Mouse (Mus musculus) thymus, postnatal 10 days (tissue): ENCODE results near the gene Tmem50a.
"Not testable (repeated sequence)": the region's sequence is repeated elsewhere in the genome, so short reads cannot be mapped to it uniquely, and the experiment has no call there.

ENCODE experiments used
- DNase-seq, 2 experiments: peaks; one replicate each; pipeline ENCODE4 v3.0.0; 2021; ENCODE audit warnings: low spot score in 2 of 2

Tmem50a gene

GRCm38 (mm10) chr4:134923258-134924018 is 8.6 kb upstream of the Tmem50a start, which contains the start of gene Rsrp1:
Gene Rsrp1, plus strand, starts transcription at chr4:134923592.
- peak; percentile 97 to 98 for DNase-seq

DNA sequence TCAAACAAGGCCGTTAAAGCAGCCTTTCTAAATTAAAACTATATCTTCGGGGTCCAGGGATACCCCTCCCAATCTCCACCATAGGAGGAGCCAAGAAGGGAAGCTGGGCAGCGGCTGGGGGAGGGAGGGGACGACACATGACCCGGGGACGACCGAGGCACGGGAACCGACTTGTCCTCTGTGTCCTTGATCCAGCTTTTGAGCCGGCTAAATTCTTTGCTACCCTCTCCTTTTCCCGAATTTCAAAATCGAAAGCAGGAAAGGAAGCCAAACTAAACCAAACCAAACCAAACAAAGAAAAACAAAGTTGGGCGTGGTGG is 8.1 kb upstream of the Tmem50a start:
- peak; percentile 73 for DNase-seq

DNA sequence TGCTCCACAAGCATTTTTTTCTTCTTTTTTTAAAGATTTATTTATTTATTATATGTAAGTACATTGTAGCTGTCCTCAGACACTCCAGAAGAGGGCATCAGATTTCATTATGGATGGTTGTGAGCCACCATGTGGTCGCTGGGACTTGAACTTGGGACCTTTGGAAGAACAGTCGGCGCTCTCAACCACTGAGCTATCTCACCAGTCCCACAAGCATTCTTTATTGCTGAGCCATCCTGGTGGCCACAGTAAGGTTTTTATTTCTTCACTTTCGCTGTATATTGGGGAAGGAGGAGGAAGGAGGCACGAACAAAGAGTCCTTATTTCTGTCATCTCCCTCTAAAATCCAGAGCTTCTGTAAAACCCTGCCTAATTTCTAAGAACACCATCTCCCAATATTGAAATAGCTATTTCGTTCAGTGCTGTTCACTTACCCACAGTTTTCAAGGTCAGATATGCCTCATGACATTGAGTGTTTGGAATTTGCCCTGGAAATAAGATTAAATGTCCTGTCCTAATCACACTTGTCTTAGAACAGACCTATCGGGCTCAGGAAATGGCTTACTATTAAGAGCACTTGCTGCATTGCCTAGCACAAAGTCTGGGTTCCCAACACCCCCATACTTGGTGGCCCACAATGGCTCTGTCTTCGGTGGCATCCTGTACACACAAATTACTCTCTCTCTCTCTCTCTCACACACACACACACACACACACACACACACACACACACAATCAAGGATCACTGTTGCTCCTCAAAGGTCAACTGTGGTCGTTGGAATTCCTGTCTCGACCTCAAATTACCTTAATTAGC is 7.5 kb upstream of the Tmem50a start:
- no peak for DNase-seq

DNA sequence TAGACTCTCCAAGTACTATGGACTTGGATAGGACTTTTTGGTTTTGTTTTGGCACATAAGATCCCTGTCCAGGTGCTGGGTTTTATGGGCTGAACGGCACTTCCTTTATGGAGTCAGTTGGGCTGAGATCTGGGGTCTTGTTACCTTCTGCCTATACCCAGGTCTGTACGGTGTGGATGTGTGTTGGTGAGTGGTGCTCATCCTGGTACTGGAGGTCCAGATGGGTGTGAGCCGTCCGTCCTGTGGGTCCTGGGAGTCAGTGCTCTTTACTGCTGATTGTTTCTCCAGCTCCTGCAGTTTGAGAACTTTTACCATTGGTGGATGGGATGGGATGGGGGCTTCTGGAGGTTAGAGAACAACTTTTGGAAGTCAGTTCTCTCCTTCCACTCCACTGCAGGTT is 6.9 kb upstream of the Tmem50a start:
- no peak for DNase-seq

- DNase-seq: no peak
Measured at GRCm38 (mm10) chr4:134920631-134921030, 5.8 kb upstream of the Tmem50a start.

DNA sequence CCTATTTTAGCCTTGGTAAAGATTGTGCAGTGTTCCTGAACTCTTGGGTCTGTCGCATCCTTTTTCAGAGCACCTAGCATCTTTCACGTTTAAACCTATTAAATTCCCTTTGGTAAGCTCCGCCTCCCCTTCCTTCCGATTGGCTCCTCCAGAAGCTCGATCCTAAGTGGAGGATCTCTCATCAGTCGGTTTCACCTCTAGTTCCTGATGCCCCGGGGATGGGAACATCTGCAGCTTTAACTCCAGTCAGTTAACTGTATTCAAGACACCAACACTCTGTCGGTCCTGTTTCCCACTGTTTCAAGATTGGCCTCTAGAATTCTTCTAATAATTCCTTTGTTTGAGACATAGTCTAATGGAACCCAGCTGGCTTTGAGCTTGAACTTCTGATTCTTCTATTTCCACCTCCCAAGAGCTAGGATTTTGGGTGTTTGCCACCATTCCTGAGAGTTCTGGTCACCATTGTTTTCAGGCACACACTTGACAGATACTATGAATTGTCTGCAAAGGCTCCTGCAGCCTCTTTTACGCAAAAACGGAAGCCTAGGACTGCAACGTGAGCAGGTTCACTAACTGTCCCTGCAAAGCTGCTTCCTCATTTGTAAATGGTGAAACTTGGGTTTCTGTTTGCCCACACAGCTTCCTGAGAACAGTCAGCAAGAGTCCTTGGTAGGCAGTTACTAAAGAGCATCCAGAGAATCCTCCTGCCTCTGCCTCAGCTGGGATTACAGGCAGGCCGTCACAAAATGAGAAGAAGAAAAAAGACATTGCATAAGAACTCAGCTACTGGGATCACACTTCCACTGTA is 5.1 kb upstream of the Tmem50a start:
- DNase-seq: peak; percentile 30 to 35

DNA sequence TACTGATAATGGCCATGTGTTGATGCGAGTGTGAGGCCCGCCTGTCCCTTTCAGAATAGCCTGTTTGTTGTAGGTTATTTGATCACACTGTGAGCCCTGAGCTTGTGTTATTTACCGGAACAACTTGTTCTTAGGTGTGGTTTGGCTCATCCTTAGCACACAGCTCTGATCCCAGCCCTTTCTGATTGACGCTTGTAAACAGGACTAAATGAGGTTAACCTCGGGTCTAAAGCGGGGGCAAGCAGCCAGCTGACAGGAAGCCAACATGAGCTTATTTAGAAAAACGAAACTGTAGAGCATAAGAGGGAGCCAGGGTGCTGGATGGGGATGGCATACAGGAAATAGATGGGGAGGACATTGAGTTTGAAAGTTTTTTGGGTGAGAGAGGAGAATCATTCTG is 3.6 kb upstream of the Tmem50a start:
- peak; percentile 69 to 76 for DNase-seq

DNA sequence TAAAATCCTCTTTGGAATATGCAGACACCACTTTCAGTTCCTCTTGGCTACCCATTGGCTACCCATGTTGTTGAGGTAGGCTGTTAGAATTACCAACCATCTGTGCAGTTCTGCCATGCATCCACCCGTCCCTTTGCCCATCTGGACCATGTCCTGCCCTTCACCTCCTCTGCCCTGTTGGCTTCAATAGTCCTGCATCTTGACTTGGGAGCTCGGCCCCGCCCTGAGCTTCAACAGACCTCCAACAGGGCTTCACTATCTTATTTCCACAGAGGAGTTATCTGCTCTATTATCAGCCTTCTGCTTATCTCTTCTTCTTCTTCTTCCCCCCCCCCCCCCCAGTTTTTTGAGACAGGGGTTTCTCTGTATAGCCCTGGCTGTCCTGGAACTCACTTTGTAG is 2.4 kb upstream of the Tmem50a start:
- no peak for DNase-seq

DNA sequence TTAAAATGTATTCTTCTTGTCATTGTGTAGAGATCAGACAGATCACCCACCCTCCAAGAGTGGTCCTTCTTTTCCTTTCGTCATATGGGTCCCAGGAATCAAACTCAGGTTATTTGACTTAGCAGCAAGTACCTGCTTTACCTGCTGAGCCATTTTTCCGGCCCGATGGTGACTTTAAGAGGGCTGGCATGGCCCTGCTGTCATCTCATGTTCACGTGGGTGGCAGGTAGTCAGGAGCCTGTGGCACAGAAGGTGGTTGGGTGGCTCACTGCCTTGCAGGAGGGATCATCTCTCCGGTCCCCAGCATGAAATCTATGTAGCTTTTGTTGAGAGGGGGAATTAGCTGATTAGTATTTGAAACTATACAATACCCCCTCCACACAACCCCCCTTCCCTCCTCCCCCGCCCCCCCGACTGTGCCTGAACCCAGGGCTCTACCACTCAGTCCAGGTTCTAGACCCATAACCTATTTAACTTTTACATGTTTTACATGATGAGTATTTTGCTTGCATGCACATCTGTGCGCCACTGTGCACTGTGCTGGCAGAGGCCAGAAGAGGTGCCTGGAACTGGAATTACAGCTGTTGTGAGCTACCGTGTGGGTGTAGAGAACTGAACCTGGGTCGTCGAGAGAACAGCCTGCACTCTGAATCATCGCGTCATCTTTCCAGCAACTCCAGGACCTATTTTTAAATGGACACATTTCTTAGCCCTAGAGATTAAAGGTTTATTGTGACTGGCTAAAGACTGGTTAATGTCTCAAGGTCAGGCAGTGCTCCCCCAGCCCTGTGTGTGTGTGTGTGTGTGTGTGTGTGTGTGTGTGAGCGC is 613 bp upstream of the Tmem50a start:
- peak in 1 of 2 experiments; percentile 34 for DNase-seq

DNA sequence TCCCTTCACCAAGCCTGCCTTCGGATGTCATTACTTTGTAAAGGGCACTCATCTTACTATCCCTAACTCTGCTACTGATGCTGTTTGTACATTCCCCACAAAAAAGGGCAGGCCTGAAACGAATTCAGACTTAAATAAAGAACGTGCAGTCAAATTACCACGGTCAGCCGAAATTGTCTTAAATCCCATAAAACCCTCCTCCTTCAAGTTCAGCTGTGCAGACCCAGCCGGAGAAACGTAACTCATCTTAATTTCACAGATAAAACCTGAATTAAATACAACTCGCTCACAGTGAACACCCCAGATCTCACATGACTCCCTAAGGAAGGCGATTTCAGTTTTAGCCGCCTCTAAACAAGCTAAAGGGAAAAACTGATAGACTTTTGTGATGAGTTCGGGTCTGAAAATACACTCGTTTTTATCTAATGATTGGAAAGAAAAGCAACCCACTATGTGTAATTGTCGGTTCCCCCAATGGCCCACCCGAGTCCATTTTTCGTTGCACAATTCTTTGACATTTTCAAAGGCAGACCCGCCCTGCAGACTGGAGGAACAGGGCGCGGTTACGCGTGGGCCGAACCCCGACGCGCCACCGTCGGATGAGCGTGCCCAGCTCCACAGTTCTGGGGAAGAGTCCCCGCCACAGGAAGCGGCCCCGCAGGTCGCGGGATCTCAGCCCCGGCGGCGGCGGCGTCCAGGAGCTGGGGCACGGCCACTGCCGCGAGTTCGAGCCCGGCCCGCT is 531 bp downstream of the Tmem50a start:
- DNase-seq: no peak

DNA sequence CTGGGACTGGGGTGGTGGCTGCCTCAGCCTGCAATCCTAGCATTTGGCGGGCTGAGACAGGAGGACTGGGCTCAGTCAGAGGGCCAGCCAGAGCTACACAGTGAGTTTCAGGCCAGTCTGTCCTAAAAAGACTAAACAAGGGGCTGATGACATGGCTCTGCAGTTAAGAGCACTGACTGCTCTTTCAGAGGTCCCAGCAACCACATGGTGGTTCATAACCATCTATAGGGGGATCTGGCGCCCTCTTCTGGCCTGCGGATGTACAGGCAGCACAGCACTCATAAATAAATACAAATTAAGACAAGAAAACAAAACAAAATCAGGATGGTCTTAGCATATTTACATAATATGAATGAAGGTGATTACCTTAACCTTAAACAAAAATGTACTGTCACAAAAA is 1.4 kb downstream of the Tmem50a start:
- DNase-seq: peak; percentile 67 to 88

GRCm38 (mm10) chr4:134911406-134911805 is 3.4 kb downstream of the Tmem50a start:
- DNase-seq: not testable (repeated sequence)

GRCm38 (mm10) chr4:134903046-134903445 is 11.8 kb downstream of the Tmem50a start:
- no peak for DNase-seq

- no peak for DNase-seq
Measured at GRCm38 (mm10) chr4:134901126-134901525, 13.7 kb downstream of the Tmem50a start.

DNA sequence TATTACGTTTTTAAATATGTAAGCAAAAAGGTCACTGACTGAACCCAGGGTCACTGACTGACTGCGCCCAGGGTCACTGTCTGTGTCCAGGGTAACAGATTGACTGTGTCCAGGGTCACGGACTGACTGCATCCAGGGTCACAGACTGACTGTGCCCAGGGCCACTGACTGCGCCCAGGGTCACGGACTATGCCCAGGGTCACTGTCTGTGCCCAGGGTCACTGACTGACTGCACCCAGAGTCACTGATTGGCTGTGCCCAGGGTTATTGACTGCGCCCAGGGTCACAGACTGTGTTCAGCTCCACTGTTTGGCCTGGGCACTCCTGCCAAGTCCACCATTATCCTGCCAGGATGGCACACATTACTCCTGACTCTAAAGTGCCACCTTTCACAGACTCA is 17.6 kb downstream of the Tmem50a start:
- no peak for DNase-seq

- peak; percentile 27 to 67 for DNase-seq
Measured at GRCm38 (mm10) chr4:134892096-134892495, 22.7 kb downstream of the Tmem50a start.

DNA sequence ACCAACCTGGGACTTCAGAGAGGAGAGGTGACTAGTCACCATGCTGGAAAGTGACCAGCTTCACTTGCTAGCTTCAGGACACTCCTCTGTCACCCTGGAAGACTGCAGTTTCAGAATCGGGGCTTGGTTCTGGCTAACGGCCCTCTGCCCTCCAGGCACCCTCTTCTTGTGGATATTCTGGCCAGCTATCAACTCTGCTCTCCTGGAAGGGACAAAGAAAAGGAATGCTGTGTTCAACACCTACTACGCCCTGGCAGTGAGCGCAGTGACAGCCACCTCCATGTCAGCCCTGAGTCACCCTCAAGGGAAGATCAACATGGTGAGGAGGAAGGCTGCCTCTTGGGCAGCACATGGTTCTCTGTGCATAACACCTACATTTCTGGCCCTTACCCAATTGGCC is 30.5 kb downstream of the Tmem50a start:
- DNase-seq: no peak

- no peak for DNase-seq
Measured at GRCm38 (mm10) chr4:134883808-134884207, 31.0 kb downstream of the Tmem50a start.

- DNase-seq: peak in 1 of 2 experiments; percentile 53
Measured at GRCm38 (mm10) chr4:134883266-134883665, 31.6 kb downstream of the Tmem50a start.

- DNase-seq: no peak
Measured at GRCm38 (mm10) chr4:134880041-134880440, 34.8 kb downstream of the Tmem50a start.
